Mouse (Mus musculus): ENCODE measurements around the gene Crybg2.

- TF ChIP-seq CTCF (IDR thresholded peaks at IDR 0.05; ENCODE audit: extremely low read depth, insufficient read depth, low read length), result no peak
- TF ChIP-seq POLR2A (IDR thresholded peaks at IDR 0.05; ENCODE audit: extremely low read depth, insufficient read depth, low read length), result no peak
Observed at GRCm38 (mm10) chr4:134051912-134052311, 8.7 kb upstream of the Crybg2 start.

All from cortical plate, adult 2 months (tissue).